Mouse (Mus musculus) layer of hippocampus, adult 9-11 months (tissue): ENCODE results near the gene Klrb1b.
"Not testable (repeated sequence)": the region's sequence is repeated elsewhere in the genome, so short reads cannot be mapped to it uniquely, and the experiment has no call there.

Source experiments
- DNase-seq: peaks from one replicate; pipeline ENCODE4 v3.0.0; 2022

Gene Klrb1b

GRCm38 (mm10) chr6:128840669-128841068 lies 14.5 kb upstream of the Klrb1b start:
- not testable (repeated sequence) for DNase-seq

GRCm38 (mm10) chr6:128839921-128840320 lies 13.8 kb upstream of the Klrb1b start:
- no peak for DNase-seq

GRCm38 (mm10) chr6:128839266-128839771 lies 13.2 kb upstream of the Klrb1b start:
- DNase-seq = peak; percentile 75

DNA sequence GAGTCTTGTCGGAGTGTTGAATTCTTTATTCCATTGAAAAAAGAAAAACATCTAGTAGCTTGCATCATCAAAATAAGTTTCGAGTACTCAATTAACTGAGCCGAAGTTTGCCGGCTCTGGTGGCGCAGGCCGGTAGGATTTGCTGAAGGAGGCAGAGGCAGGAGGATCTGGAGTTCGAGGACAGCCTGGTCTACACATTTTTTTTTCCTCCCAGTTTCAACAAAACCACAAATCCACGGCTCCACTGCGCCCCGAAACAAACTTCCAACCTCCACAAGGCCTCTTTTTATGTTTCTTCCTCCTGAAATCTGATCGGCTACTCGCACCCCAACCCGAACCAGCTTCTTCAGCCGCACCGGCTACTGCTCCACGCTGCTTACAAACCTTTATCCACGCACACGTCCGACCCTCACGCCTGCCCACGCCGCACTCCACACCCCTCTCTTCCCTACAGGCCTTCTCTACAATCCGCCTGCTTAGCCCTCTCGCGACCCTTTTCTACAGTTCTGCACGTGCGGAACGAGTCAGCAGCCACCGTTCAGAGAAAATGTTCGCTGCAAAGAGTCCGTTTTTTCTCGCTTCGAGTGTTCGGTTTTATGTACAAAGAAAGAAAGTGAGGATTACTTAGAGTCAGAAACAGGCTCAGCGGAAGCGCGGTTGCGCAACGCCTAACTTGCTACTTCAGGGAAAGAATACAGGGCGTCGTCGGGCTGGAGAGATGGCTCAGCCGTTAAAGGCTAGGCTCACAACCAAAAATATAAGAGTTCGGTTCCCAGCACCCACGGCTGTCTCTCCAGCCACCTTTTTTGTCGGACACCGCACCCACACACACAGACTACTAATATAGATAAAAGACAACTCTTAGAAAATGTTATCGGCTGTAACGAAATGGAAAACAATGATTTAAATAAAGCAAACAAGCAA lies 12.5 kb upstream of the Klrb1b start:
- DNase-seq = peak; percentile 90

DNA sequence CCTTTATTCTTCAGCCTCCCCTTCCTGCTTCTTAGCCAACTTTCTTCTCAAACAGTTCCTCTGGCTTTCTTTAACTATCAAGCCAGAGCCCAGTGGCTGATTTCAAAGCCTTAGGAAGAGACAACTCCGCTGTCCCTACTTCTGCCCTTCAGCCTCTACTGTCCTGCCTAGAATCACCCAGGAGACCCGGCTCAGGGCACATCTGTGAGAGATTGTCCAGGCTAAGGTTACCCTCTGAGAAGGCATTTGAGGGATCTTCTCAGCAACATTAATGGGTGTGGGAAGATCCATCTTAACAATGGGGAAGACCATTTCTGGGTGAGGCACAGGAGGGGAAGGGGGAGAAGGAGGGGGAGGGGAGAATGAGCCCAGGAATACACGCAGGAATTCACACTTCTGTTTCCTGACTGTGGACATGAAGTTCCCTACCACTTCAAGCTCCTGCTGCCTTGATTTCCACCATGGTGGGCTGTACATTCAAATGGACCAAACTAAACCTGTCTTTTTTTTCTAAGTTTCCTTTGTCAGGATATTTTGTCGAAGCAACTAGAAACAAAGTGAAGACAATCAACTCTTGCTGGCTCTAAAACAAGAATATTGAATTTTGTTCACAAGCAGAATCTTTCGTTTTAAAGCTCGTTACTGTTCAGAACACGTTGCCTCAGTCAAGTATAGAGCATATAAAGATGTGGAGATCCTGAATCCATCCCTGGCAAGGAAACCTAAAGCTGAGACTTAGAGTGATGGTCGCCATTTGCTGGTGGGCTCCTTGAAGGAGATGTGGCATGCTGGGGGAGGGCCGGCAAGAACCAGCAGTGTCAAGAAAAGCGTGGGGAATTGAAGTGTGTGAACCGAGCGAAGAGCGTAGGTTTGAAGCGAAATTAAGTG lies 11.6 kb upstream of the Klrb1b start:
- no peak for DNase-seq

DNA sequence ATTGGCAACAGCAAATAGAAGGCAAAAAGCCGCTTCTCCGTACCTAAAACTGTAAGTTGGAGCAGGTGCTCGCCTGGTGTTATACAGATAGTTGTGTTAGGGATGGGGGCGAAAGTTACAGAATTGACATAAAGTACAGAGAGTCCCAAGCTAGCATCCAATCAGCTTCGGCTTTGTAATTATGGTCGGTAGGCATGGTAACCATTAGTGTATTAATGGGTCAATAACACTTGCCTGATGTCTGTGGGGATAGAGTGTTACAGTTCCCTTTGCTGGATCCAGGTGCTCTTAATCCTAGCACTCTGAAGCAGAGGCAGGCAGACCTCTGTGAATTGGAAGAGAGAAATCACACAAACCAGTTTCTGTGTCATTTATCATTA lies 10.8 kb upstream of the Klrb1b start:
- no peak for DNase-seq

- no peak for DNase-seq
Observed at GRCm38 (mm10) chr6:128836191-128836954, 10.2 kb upstream of the Klrb1b start.

DNA sequence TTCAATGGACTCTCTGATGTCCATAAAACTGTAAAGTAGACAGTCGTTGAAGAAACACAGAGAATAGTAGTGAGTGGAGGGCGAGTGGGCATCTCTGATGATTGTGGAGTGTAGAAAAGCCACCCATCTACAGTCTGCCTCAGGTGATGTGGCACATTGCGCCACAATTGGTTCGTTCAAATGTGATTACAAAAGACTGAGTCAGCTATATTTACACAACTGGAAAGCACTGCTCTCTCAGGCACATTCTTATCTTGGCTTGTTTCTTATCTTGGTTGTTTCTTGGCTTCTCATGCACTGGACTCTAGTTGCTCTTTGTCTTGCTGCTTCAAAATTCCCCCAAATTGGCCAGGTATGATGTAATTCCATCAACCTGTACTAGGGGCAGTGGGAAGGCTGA lies 9.4 kb upstream of the Klrb1b start:
- no peak for DNase-seq

DNA sequence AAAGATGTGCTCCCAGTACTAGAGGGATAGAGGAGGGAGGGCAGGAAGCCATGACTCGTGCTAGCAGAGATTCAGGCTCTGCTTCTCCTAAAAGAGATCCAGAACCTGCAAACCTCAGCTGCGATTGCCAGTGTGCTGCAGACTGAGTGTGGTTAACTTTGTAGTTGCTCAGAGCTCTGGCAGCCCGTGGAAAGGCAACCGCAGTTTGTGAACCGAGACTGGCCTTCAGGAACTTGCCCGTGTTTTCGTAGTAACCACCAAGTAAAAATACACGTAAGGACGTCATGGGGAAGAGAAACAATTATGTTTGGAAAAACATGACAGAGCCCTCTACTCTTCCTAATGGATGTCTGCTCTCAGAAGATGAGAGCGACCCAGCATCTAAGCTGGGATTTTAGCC lies 6.9 kb upstream of the Klrb1b start:
- no peak for DNase-seq

DNA sequence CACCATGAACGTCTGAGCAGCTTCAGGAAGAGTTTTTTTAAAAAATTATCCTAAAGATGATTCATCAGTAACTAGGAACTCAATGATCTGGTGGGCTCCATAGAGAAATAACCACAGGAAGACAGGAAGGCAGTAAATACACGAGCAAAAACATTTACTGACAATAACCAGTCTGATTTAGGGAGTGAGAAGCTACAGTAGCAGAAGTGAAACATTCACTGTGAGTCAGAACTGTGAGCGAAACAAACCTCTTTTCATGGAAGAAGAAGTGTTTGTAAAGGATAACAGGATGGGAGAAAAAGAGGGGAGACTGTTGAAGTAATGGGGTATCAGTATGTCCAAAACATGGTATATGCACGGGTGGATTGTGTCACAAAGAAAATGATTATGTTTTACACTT lies 3.7 kb upstream of the Klrb1b start:
- no peak for DNase-seq

DNA sequence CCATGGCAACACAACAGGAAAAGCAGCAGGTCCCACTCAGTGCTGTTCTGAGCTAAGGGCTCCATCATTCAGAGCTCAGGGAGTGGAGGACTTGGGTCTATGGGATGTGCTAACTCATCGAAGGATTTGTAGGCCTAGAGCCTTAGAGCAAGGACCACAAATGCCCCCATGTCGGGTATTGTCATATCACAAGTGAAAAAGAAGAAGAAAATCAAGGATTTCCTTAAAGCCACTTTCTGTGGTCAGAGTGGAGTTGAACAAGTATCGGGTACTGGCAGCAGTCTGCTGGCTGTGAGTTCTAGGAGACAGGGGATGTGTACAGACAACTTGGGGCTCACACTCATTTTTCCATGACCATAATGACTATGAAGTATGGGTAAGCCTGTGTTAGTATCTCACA lies 650 bp upstream of the Klrb1b start:
- no peak for DNase-seq

- no peak for DNase-seq
Observed at GRCm38 (mm10) chr6:128818083-128818802, 7.9 kb downstream of the Klrb1b start.

- no peak for DNase-seq
Observed at GRCm38 (mm10) chr6:128808532-128808931, 17.6 kb downstream of the Klrb1b start.

DNA sequence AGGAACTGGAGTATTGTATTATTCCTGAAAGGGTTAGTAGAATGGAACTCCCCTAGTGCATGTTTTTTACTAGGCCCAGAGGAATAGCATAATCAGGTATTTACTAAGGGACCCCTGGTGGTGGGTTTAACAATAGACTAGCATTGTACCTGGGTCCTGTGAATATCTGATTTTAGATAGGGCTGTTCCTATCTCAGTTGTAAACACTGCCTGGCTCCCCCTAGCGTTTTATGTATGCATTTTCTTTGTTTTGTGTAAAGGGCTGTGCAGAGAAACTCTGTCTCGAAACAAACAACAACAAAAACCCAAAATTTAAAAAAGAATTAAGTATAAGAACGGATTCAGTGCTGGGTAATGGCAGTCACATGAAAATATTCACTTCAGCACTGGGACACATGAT lies 19.1 kb downstream of the Klrb1b start:
- no peak for DNase-seq

DNA sequence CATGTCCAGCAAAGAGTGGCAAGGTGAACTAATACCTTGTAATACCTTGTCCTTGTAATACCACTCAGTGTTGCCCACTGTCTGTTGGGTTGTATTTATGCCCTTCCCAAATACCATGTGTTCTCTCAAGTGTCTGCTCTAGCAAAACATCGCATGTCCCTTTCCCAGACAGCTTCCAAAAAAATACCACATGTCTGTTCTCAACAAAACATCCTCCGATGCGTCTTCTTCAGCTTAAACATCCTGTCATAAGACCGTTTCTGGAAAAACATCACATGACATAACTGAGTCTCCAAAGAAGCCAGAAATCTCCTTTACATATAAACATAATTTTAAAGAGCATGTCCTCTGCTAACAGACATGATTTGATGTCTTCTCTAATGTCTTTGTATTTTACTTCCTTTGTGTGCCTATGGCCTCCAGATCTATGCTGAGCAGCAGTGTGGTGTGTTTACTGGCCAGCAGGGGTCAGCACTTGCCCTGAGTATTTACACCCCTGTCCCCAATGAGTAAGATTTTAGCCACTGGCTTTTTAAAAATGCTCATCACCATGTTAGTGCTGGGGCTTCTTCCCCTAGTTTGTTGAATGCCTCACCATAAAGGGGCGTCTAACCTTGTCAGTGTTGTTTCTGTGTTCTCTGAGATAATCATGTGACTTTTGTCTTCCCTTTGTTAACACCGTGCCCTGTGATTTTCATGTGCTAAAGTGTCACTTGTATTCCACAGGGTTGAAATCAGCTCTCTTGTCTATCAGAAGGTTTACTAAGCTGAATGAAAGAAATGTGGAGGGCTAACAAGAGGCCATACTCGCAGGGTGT lies 21.1 kb downstream of the Klrb1b start:
- peak; percentile 52 for DNase-seq

DNA sequence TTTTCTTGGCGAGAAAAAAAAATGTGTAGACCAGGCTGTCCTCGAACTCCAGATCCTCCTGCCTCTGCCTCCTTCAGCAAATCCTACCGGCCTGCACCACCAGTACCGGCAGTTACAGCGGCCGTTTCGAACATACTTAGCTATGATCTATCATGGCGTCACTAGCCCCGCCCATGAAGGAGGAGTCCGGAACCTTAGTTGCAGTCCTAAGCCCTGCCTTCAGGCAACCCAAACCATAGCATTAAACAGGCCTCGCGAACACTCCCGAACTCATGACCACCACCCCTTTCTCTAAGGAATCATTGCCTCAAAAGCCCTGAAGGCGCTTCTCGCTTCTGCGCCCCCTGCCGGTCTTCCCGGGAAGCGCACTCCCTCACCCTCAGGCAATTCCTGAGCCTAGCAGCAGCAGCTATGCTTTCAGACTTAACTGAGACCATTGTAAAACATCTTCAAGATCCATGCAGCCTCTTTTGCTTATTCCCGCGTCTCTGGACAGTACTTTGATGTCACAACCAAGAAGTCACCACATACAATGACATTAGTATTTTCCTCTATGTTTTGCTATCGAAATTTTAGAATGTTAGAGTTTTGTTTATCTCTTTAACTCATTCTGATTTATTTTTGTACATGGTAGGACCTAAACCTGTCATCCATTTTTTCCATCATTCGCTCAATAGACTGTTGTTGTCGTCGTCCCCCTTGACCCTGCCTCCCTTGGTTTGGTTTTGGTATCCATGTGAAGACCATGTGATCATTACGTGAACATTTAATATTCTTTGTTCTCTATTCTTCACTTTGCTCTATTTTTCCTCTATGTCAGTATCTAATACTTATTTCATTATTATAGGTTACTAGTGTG lies 22.9 kb downstream of the Klrb1b start:
- DNase-seq = peak; percentile 97

DNA sequence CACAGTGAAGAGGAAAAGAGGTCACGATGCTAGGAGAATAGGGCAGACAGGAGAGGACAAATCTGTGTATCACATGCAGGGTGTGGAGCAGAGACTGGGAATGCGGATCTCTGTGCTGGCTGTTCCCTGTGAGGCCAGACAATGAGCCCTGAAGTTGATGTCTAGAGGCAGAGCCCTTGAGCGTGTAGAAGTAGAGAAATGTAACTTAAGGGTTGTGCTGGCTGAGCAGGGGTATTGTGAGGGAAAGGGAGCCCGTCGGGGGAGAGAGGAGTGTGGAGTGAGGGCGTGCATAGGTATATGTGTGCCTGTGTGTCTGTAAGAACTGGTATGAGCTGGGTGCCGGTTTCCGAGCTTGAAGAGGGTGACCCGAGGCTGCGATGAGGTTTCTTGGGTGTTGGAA lies 23.6 kb downstream of the Klrb1b start:
- peak; percentile 24 for DNase-seq

- DNase-seq = not testable (repeated sequence)
Observed at GRCm38 (mm10) chr6:128800696-128801095, 25.4 kb downstream of the Klrb1b start.

DNA sequence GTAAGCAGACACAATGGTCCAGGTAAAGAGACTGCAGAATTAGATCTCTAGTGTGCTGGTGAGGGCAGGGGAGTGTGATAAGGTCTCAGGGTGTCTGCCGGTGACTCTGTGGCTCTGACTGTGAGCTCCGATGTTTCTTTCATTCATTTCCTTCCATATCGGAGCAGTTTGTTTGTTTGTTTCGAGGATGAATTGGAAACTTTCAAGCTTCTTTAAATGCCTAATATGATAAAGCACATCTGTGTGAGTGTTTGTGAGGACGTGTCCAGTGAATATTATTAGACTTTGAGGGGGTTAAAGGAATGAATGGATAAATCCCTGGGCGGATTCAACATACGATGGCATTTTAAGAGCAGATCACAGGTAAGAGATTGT lies 26.2 kb downstream of the Klrb1b start:
- no peak for DNase-seq
